Mouse (Mus musculus) layer of hippocampus, adult 2 months (tissue): ENCODE measurements at regions not wholly inside any gene's neighbourhood (a gene's known extent, or its start where the extent isn't known, plus 50 kb on each side); places are given as distances from the start of the nearest gene placed in this dataset.
"Not testable (repeated sequence)": the region's sequence is repeated elsewhere in the genome, so short reads cannot be mapped to it uniquely, and the experiment has no call there.

ENCODE experiments used
- DNase-seq, 2 experiments: peaks; one replicate each; pipeline ENCODE4 v3.0.0; 2022; ENCODE audit warnings: low spot score in 2 of 2
- H3K27ac ChIP-seq: fragments of 200-600 bp; 2 replicates; pipeline ENCODE4 v1.8.1; 2022
- H3K4me3 ChIP-seq: fragments of 200-600 bp; 2 replicates; pipeline ENCODE4 v1.8.1; 2022; ENCODE audit warnings: mild to moderate bottlenecking
- CTCF ChIP-seq: fragments of 200-600 bp; conservative IDR thresholded peaks from 2 replicates; pipeline ENCODE4 v1.8.1; 2022; ENCODE audit warnings: antibody characterized with exemption, mild to moderate bottlenecking, moderate library complexity

- no peak for DNase-seq
- H3K4me3 ChIP-seq, result no peak overlapping the region
- H3K27ac ChIP-seq, result no peak overlapping the region
- no peak for TF ChIP-seq CTCF
These were observed 251.5 kb downstream of the Fgf9 start for GRCm38 (mm10) chr14:58321875-58322274.

GRCm38 (mm10) chr14:58321234-58321633 is 250.9 kb downstream of the Fgf9 start:
- Histone ChIP-seq H3K4me3 (no peak overlapping the region), H3K27ac (no peak overlapping the region)
- no peak for TF ChIP-seq CTCF
- DNase-seq, result no peak

GRCm38 (mm10) chr14:58317640-58318039 is 247.3 kb downstream of the Fgf9 start:
- no peak for DNase-seq
- Histone ChIP-seq H3K4me3 (no peak overlapping the region), H3K27ac (no peak overlapping the region)
- no peak for TF ChIP-seq CTCF

GRCm38 (mm10) chr14:58317231-58317630 is 246.9 kb downstream of the Fgf9 start:
- H3K4me3 ChIP-seq, result no peak overlapping the region
- TF ChIP-seq CTCF, result no peak
- no peak for DNase-seq
- no peak overlapping the region for H3K27ac ChIP-seq

- Histone ChIP-seq H3K27ac (no peak overlapping the region), H3K4me3 (no peak overlapping the region)
- TF ChIP-seq CTCF, result no peak
- no peak for DNase-seq
These were observed 237.3 kb downstream of the Fgf9 start for GRCm38 (mm10) chr14:58307695-58308094.

GRCm38 (mm10) chr14:58306832-58307521 is 236.6 kb downstream of the Fgf9 start:
- Histone ChIP-seq H3K27ac (no peak overlapping the region), H3K4me3 (no peak overlapping the region)
- no peak for DNase-seq
- TF ChIP-seq CTCF, result no peak

GRCm38 (mm10) chr14:58300411-58300887 is 230.1 kb downstream of the Fgf9 start:
- no peak for DNase-seq
- TF ChIP-seq CTCF, result no peak
- H3K4me3 ChIP-seq, result no peak overlapping the region
- no peak overlapping the region for H3K27ac ChIP-seq

GRCm38 (mm10) chr14:58286007-58286525 is 215.7 kb downstream of the Fgf9 start:
- DNase-seq, result no peak
- no peak for TF ChIP-seq CTCF
- no peak overlapping the region for H3K4me3 ChIP-seq
- no peak overlapping the region for H3K27ac ChIP-seq

GRCm38 (mm10) chr14:58282708-58283290 is 212.5 kb downstream of the Fgf9 start:
- DNase-seq, result peak in 1 of 2 experiments; percentile 16
- no peak for TF ChIP-seq CTCF
- no peak overlapping the region for H3K27ac ChIP-seq
- peak overlapping the region; percentile 6; the same call in 1 of the 2 replicates for H3K4me3 ChIP-seq

GRCm38 (mm10) chr14:58282264-58282663 is 211.9 kb downstream of the Fgf9 start:
- no peak for TF ChIP-seq CTCF
- no peak overlapping the region for H3K4me3 ChIP-seq

GRCm38 (mm10) chr14:58274440-58274839 is 204.1 kb downstream of the Fgf9 start:
- DNase-seq, H3K27ac ChIP-seq, H3K4me3 ChIP-seq: not testable (repeated sequence)

More at GRCm38 (mm10) chr14:58282264-58282663, 211.9 kb downstream of the Fgf9 start:
- H3K27ac ChIP-seq, result no peak overlapping the region
- DNase-seq, result no peak

GRCm38 (mm10) chr14:58273693-58274419 is 203.5 kb downstream of the Fgf9 start:
- H3K27ac ChIP-seq, result no peak overlapping the region
- no peak for TF ChIP-seq CTCF
- no peak overlapping the region for H3K4me3 ChIP-seq
- DNase-seq, result no peak

GRCm38 (mm10) chr14:58265373-58265772 is 195.0 kb downstream of the Fgf9 start:
- no peak for TF ChIP-seq CTCF
- Histone ChIP-seq H3K4me3 (no peak overlapping the region), H3K27ac (no peak overlapping the region)

GRCm38 (mm10) chr14:58264401-58264800 is 194.1 kb downstream of the Fgf9 start:
- no peak overlapping the region for H3K27ac ChIP-seq
- no peak for DNase-seq
- H3K4me3 ChIP-seq, result no peak overlapping the region
- TF ChIP-seq CTCF, result no peak

More at GRCm38 (mm10) chr14:58265373-58265772, 195.0 kb downstream of the Fgf9 start:
- DNase-seq, result no peak
